Mouse (Mus musculus) large intestine, adult 2 months (tissue): ENCODE data around the gene Cdc37. TPM values are rescaled to one million over a fixed set of nuclear protein-coding genes. Genes with fewer than 3 reads are reported as not detected.

Source experiments
- DNase-seq: peaks from one replicate; pipeline ENCODE4 v3.0.0-alpha.2; 2012; ENCODE audit warnings: low read depth, low spot score
- WGBS: fragments of 180-500 bp; shearing (Covaris S2); methylation state at CpG from one replicate; pipeline ENCODE4 v1.1.7; 2018; 5-methylcytosine and 5-hydroxymethylcytosine counted together
- polyA plus RNA-seq: library from polyadenylated mRNA; depleted of rRNA; stranded (reverse); fragments of >200 nt; gene quantifications from 2 replicates; pipeline ENCODE4 v1.2.3, GENCODE M21; 2012; rRNA removed

Cdc37 gene
- polyA plus RNA-seq, 1 experiment: 46.1 TPM

- no peak for DNase-seq
- WGBS: 64% methylated on average over 23 of the region's 23 CpGs
Observed at GRCm38 (mm10) chr9:21107607-21108237, 42.1 kb downstream of the Cdc37 start.

- 79% methylated on average over 5 of the region's 5 CpGs for WGBS
Observed at GRCm38 (mm10) chr9:21105760-21106564, 43.8 kb downstream of the Cdc37 start.

GRCm38 (mm10) chr9:21104814-21105213, 45.0 kb downstream of the Cdc37 start:
- WGBS: 88% methylated on average over 6 of the region's 6 CpGs
- no peak for DNase-seq

More at GRCm38 (mm10) chr9:21105760-21106564, 43.8 kb downstream of the Cdc37 start:
- no peak for DNase-seq

GRCm38 (mm10) chr9:21102076-21102475, 47.7 kb downstream of the Cdc37 start:
- DNase-seq: no peak
- 93% methylated on average over 2 of the region's 2 CpGs for WGBS

GRCm38 (mm10) chr9:21100447-21101161, 49.2 kb downstream of the Cdc37 start:
- 50% methylated on average over 15 of the region's 15 CpGs for WGBS
- no peak for DNase-seq

- 38% methylated on average over 8 of the region's 8 CpGs for WGBS
- no peak for DNase-seq
Observed at GRCm38 (mm10) chr9:21097793-21098192, 52.0 kb downstream of the Cdc37 start.

- DNase-seq: no peak
- 96% methylated on average over 4 of the region's 4 CpGs for WGBS
Observed at GRCm38 (mm10) chr9:21095958-21096357, 53.8 kb downstream of the Cdc37 start.

- 96% methylated on average over 9 of the region's 9 CpGs for WGBS
- DNase-seq: no peak
Observed at GRCm38 (mm10) chr9:21093423-21093822, 56.4 kb downstream of the Cdc37 start.

GRCm38 (mm10) chr9:21091707-21092320, 58.0 kb downstream of the Cdc37 start, which contains the start of the genes Gm38431 and Raver1:
Gene Gm38431 (minus strand): TSS chr9:21091997.
Gene Raver1 (minus strand): TSS chr9:21092008.
- DNase-seq: peak; percentile 87
- under 1% methylated on average over 54 of the region's 54 CpGs for WGBS

- WGBS: under 1% methylated on average over 24 of the region's 24 CpGs
- no peak for DNase-seq
Observed at GRCm38 (mm10) chr9:21090972-21091706, 58.6 kb downstream of the Cdc37 start.

GRCm38 (mm10) chr9:21090537-21090936, 59.2 kb downstream of the Cdc37 start:
- 79% methylated on average over 1 of the region's 1 CpGs for WGBS
- no peak for DNase-seq

- DNase-seq: no peak
- 77% methylated on average over 3 of the region's 3 CpGs for WGBS
Observed at GRCm38 (mm10) chr9:21083324-21083723, 66.5 kb downstream of the Cdc37 start.

Other genes starting within 250 kb of the Cdc37 start
- gene Dnmt1, start 190.1 kb downstream of the Cdc37 start, polyA plus RNA-seq: 26.1 and 31.4 TPM in 2 replicates
- gene S1pr2, start 173.2 kb downstream of the Cdc37 start, polyA plus RNA-seq: 3.6 and 3.8 TPM in 2 replicates
- 97.6 and 106 TPM in 2 replicates for gene Mrpl4, start 147.2 kb downstream of the Cdc37 start, polyA plus RNA-seq
- gene Icam1, start 134.0 kb downstream of the Cdc37 start, polyA plus RNA-seq: 13.1 and 15.2 TPM in 2 replicates
- gene Icam4, start 120.6 kb downstream of the Cdc37 start, polyA plus RNA-seq: 0.19 and 0.38 TPM in 2 replicates
- 0.14 and 0.16 TPM in 2 replicates for gene Icam5, start 117.9 kb downstream of the Cdc37 start, polyA plus RNA-seq
- 0.21 and 1.7 TPM in 2 replicates for gene Zglp1, start 82.9 kb downstream of the Cdc37 start, polyA plus RNA-seq
- gene Gm49373, start 76.9 kb downstream of the Cdc37 start, polyA plus RNA-seq: 0.38 and 0.60 TPM in 2 replicates
- gene Fdx1l, start 76.4 kb downstream of the Cdc37 start, polyA plus RNA-seq: 36.7 and 37.6 TPM in 2 replicates
- 3.1 and 3.6 TPM in 2 replicates for gene Gm38431, start 58.0 kb downstream of the Cdc37 start, polyA plus RNA-seq
- gene Raver1, start 58.0 kb downstream of the Cdc37 start, polyA plus RNA-seq: 62.4 and 99.9 TPM in 2 replicates
- 22.6 and 32.3 TPM in 2 replicates for gene Tyk2, start 18.7 kb downstream of the Cdc37 start, polyA plus RNA-seq
- gene Pde4a, start 15.7 kb upstream of the Cdc37 start, polyA plus RNA-seq: 2.8 and 3.9 TPM in 2 replicates
- gene Keap1, start 89.4 kb upstream of the Cdc37 start, polyA plus RNA-seq: 49.2 and 62.6 TPM in 2 replicates
- not detected in 2 replicates for gene S1pr5, start 98.5 kb upstream of the Cdc37 start, polyA plus RNA-seq
- 93.2 and 106 TPM in 2 replicates for gene Atg4d, start 115.3 kb upstream of the Cdc37 start, polyA plus RNA-seq
- 21.1 and 22.0 TPM in 2 replicates for gene Kri1, start 138.0 kb upstream of the Cdc37 start, polyA plus RNA-seq
- 23.6 and 28.9 TPM in 2 replicates for gene Cdkn2d, start 141.4 kb upstream of the Cdc37 start, polyA plus RNA-seq
- gene Ap1m2, start 162.4 kb upstream of the Cdc37 start, polyA plus RNA-seq: 95.6 and 122 TPM in 2 replicates
- 17.5 and 24.1 TPM in 2 replicates for gene Slc44a2, start 170.7 kb upstream of the Cdc37 start, polyA plus RNA-seq
- gene Ilf3, start 217.9 kb upstream of the Cdc37 start, polyA plus RNA-seq: 31.1 and 33.9 TPM in 2 replicates